Mouse (Mus musculus): Measurements from ENCODE around the gene Rbm26. TPM values are rescaled to one million over a fixed set of nuclear protein-coding genes. Genes with fewer than 3 reads are reported as not detected.

Rbm26 gene
- 27.3 and 30.4 TPM in 2 replicates for polyA plus RNA-seq (2012; rRNA removed)

DNA sequence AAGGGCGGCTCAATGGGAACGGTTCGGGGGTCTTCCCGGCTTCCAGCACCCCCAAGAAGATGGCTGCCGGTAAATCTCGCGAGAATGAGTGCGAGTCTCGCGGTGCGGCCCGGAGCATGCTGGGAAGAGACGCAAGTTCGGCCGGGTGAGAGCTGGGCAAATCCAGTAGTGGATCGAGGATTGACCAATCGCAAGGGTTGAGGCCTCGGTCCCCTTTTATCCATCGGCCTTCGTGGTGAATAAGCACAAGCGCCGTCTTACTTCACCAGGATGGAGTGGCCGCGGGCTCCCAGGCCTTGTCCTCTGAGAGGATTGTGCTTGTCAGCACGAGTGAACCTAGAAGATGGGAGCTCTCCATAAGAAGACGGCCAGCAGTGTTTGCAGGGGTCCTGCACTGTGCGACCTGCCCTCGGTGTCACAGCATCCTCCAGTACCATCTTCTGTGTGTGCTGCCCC, at the start of gene Rbm26:
TSS of gene Rbm26 (minus strand) at position 90 of the 456 bp plus-strand sequence.
- under 1% methylated on average over 28 of the region's 28 CpGs for WGBS
- Histone ChIP-seq H3K27me3 (ENCODE audit: control insufficient read depth, insufficient read depth, low read length) (no peaks in the 10 kb centered on the region), H3K4me3 (ENCODE audit: control insufficient read depth, insufficient read depth, low read length) (peak within 1 kb of the TSS; percentile 98), H3K4me1 (replicated peaks; ENCODE audit: control insufficient read depth, insufficient read depth, low read length) (peaks cover 5% of the 10 kb centered on the region), H3K36me3 (ENCODE audit: control insufficient read depth, insufficient read depth, low read length) (no peaks in the 10 kb centered on the region), H3K27ac (ENCODE audit: control insufficient read depth, insufficient read depth, low read length) (peak within 1 kb of the TSS; percentile 70; the same call in 1 of the 2 replicates)
- TF ChIP-seq POLR2A (IDR thresholded peaks at IDR 0.05; ENCODE audit: control insufficient read depth, extremely low read depth, insufficient read depth, low read length, poor library complexity) (peak; percentile 61; the same call in 1 of the 2 replicates), CTCF (IDR thresholded peaks at IDR 0.05; ENCODE audit: borderline replicate concordance, control insufficient read depth, extremely low read depth, insufficient read depth, low read length, poor library complexity) (no peak; the same call in 1 of the 2 replicates)
- DNase-seq = peak; percentile 96

DNA sequence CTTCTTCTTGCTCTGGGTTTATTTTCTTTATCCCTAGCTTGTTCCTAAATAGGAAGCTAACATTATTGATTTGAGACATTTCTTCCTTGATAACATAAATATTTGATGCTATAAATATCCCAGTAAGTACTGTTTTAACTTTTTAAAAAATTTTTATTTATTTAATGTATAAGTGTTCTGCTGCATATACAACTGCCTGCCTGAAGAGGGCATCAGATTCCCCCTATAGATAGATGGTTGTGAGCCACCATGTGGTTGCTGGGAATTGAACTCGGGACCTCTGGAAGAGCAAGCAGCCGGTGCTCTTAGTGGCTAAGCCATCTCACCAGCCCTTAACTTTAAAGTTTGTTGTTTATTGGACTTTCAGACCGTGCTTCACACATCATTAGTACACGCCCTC, 48.7 kb upstream of the Rbm26 start:
- Histone ChIP-seq H3K27me3 (ENCODE audit: control insufficient read depth, insufficient read depth, low read length) (no peaks in the 10 kb centered on the region), H3K4me3 (ENCODE audit: control insufficient read depth, insufficient read depth, low read length) (no peak overlapping the region), H3K36me3 (ENCODE audit: control insufficient read depth, insufficient read depth, low read length) (no peaks in the 10 kb centered on the region), H3K4me1 (replicated peaks; ENCODE audit: control insufficient read depth, insufficient read depth, low read length) (no peaks in the 10 kb centered on the region), H3K27ac (ENCODE audit: control insufficient read depth, insufficient read depth, low read length) (no peak overlapping the region)
- DNase-seq = no peak
- 94% methylated on average over 4 of the region's 4 CpGs for WGBS
- TF ChIP-seq POLR2A (IDR thresholded peaks at IDR 0.05; ENCODE audit: control insufficient read depth, extremely low read depth, insufficient read depth, low read length, poor library complexity) (no peak), CTCF (IDR thresholded peaks at IDR 0.05; ENCODE audit: borderline replicate concordance, control insufficient read depth, extremely low read depth, insufficient read depth, low read length, poor library complexity) (no peak)

GRCm38 (mm10) chr14:105222240-105222639, 45.1 kb upstream of the Rbm26 start:
- H3K4me1 ChIP-seq (replicated peaks; ENCODE audit: control insufficient read depth, insufficient read depth, low read length) = no peaks in the 10 kb centered on the region
- H3K27ac ChIP-seq (ENCODE audit: control insufficient read depth, insufficient read depth, low read length) = no peak overlapping the region
- H3K36me3 ChIP-seq (ENCODE audit: control insufficient read depth, insufficient read depth, low read length) = no peaks in the 10 kb centered on the region
- DNase-seq = no peak
- H3K27me3 ChIP-seq (ENCODE audit: control insufficient read depth, insufficient read depth, low read length) = no peaks in the 10 kb centered on the region
- no peak overlapping the region for H3K4me3 ChIP-seq (ENCODE audit: control insufficient read depth, insufficient read depth, low read length)
- TF ChIP-seq POLR2A (IDR thresholded peaks at IDR 0.05; ENCODE audit: control insufficient read depth, extremely low read depth, insufficient read depth, low read length, poor library complexity) (no peak), CTCF (IDR thresholded peaks at IDR 0.05; ENCODE audit: borderline replicate concordance, control insufficient read depth, extremely low read depth, insufficient read depth, low read length, poor library complexity) (no peak)
- 90% methylated on average over 4 of the region's 4 CpGs for WGBS

DNA sequence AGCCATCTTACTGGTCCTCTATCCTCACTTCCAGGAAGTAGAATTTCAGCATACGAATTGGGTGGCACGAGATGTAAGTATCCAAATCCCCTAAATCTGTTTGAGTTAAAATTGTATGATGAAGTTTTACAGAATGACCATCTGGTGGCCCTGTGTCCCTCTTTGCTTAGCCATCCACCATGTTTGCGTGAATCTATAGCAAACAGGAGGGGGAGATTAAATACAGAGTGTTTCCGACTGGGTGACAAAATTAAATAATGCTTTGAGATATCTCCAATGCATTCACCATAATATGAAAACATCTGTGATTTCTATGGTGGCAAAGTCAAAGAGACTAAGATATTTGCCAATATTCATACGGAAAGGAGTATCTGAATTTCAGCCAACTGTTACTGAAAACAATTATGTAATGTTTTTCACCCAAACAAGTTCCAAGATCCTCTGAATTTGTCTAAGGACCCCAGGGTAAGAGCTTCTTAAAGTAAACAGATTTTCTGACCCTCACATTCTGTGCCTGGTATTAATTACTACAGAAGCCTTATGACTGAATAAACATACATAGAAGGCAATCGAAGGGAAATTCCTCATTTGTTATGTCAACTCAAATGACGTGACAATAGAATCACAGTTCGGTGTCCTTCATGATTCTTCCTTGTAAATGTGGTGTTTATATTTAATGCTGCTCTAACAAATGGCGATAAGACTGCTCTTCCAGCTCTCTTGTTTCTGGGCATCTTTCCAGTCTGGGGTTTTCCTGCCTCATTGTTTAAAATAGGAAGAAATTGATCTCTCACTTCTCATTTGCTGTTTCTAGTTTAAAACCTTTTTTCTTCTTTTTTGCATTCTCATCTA, 42.6 kb upstream of the Rbm26 start:
- TF ChIP-seq POLR2A (IDR thresholded peaks at IDR 0.05; ENCODE audit: control insufficient read depth, extremely low read depth, insufficient read depth, low read length, poor library complexity) (no peak), CTCF (IDR thresholded peaks at IDR 0.05; ENCODE audit: borderline replicate concordance, control insufficient read depth, extremely low read depth, insufficient read depth, low read length, poor library complexity) (no peak)
- no peaks in the 10 kb centered on the region for H3K36me3 ChIP-seq (ENCODE audit: control insufficient read depth, insufficient read depth, low read length)
- no peak overlapping the region for H3K27ac ChIP-seq (ENCODE audit: control insufficient read depth, insufficient read depth, low read length)
- no peaks in the 10 kb centered on the region for H3K4me1 ChIP-seq (replicated peaks; ENCODE audit: control insufficient read depth, insufficient read depth, low read length)
- no peak overlapping the region for H3K4me3 ChIP-seq (ENCODE audit: control insufficient read depth, insufficient read depth, low read length)
- no peak for DNase-seq
- no peaks in the 10 kb centered on the region for H3K27me3 ChIP-seq (ENCODE audit: control insufficient read depth, insufficient read depth, low read length)
- 87% methylated on average over 9 of the region's 9 CpGs for WGBS

DNA sequence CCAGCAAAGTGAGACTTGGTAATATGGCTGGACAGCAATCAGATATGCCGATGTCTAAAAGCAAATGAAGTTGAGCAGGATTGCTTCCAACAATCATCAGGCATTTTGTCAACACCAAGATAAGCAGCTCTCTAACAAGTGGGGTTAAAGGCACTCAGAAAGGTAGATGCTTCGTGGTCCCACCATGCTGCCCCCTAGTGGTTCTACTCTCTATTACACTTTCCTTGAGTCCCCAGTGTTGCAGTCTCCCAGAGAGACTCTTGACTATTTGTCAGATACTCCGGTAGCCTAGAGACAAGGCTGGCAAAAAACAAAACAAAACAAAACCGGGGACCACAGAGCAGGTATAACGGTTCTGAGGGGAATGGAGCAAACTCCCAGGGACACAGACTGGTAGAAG, 21.3 kb upstream of the Rbm26 start:
- TF ChIP-seq POLR2A (IDR thresholded peaks at IDR 0.05; ENCODE audit: control insufficient read depth, extremely low read depth, insufficient read depth, low read length, poor library complexity) = no peak
- no peak for TF ChIP-seq CTCF (IDR thresholded peaks at IDR 0.05; ENCODE audit: borderline replicate concordance, control insufficient read depth, extremely low read depth, insufficient read depth, low read length, poor library complexity)
- 58% methylated on average over 5 of the region's 5 CpGs for WGBS
- no peaks in the 10 kb centered on the region for H3K27me3 ChIP-seq (ENCODE audit: control insufficient read depth, insufficient read depth, low read length)
- H3K36me3 ChIP-seq (ENCODE audit: control insufficient read depth, insufficient read depth, low read length) = no peaks in the 10 kb centered on the region
- H3K27ac ChIP-seq (ENCODE audit: control insufficient read depth, insufficient read depth, low read length) = no peak overlapping the region
- DNase-seq = peak; percentile 47
- no peaks in the 10 kb centered on the region for H3K4me1 ChIP-seq (replicated peaks; ENCODE audit: control insufficient read depth, insufficient read depth, low read length)
- H3K4me3 ChIP-seq (ENCODE audit: control insufficient read depth, insufficient read depth, low read length) = no peak overlapping the region

GRCm38 (mm10) chr14:105194682-105195081, 17.6 kb upstream of the Rbm26 start:
- H3K4me1 ChIP-seq (replicated peaks; ENCODE audit: control insufficient read depth, insufficient read depth, low read length) = no peaks in the 10 kb centered on the region
- no peaks in the 10 kb centered on the region for H3K36me3 ChIP-seq (ENCODE audit: control insufficient read depth, insufficient read depth, low read length)
- 75% methylated on average over 4 of the region's 4 CpGs for WGBS
- H3K4me3 ChIP-seq (ENCODE audit: control insufficient read depth, insufficient read depth, low read length) = no peak overlapping the region
- TF ChIP-seq POLR2A (IDR thresholded peaks at IDR 0.05; ENCODE audit: control insufficient read depth, extremely low read depth, insufficient read depth, low read length, poor library complexity) (no peak), CTCF (IDR thresholded peaks at IDR 0.05; ENCODE audit: borderline replicate concordance, control insufficient read depth, extremely low read depth, insufficient read depth, low read length, poor library complexity) (no peak)
- H3K27ac ChIP-seq (ENCODE audit: control insufficient read depth, insufficient read depth, low read length) = no peak overlapping the region
- H3K27me3 ChIP-seq (ENCODE audit: control insufficient read depth, insufficient read depth, low read length) = no peaks in the 10 kb centered on the region
- DNase-seq = no peak
